Mouse (Mus musculus): Measurements from ENCODE around the gene Isg15. TPM values are rescaled to one million over a fixed set of nuclear protein-coding genes. Genes with fewer than 3 reads are reported as not detected.

Isg15 gene
- total and polyA plus RNA-seq, 2 experiments from 2014 or later = 1.7 to 3.9 TPM

DNA sequence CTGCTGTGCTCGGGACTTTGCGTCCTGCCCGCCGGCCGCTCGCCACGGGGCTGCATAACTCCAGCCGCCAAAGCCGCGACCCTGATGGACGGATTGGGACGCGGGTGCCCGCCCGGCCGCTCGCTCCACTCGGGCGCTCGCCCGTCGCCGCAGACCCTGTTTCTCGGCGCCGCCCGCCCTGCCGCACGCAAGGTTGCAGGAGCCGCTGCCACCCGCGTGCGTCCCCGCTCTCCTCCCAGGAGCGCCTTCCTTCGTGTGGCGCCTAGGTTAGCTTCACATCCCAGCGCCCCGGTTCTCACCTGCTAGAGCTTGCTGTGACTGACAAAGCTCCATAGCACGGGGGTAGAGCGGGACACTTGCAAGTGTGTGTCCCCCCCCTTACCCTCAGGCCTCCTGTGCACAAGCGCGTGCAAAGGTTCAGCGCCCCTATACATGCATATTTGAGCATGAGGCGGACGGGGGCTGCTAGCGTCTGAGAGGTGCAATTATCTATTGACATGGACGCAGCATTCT, 34.1 kb upstream of the Isg15 start, which contains the start of gene Plekhn1:
Plekhn1 (minus strand) TSS at position 157 of the 513 bp plus-strand sequence.
- peak within 1 kb of the TSS; percentile 74 for H3K9ac ChIP-seq (replicated peaks; ENCODE audit: low read length, poor library complexity, severe bottlenecking)
- peak; percentile 21; the same call in 1 of the 2 replicates for TF ChIP-seq CTCF (IDR thresholded peaks at IDR 0.05)
- H3K4me2 ChIP-seq (ENCODE audit: low read depth, low read length, poor library complexity, severe bottlenecking) = peak within 1 kb of the TSS; percentile 68
- H3K36me3 ChIP-seq (ENCODE audit: insufficient read depth, low read length) = peaks cover 38% of the 10 kb centered on the region
- peak within 1 kb of the TSS; percentile 92 for H3K27ac ChIP-seq (ENCODE audit: low read depth, low read length)
- DNase-seq (ENCODE audit: low spot score) (peak; percentile 71), ATAC-seq (ENCODE audit: low FRiP score) (peak; percentile 52)
- peaks cover 4% of the 10 kb centered on the region for H3K4me1 ChIP-seq (ENCODE audit: insufficient read depth, low read length)
- WGBS = 0% methylated on average over 28 of the region's 48 CpGs
- no peaks in the 10 kb centered on the region for H3K27me3 ChIP-seq (ENCODE audit: insufficient read depth, low read length)
- peak within 1 kb of the TSS; percentile 87 for H3K4me3 ChIP-seq (ENCODE audit: low read depth, low read length)
- H3K9me3 ChIP-seq (ENCODE audit: low read length) = no peaks in the 10 kb centered on the region

DNA sequence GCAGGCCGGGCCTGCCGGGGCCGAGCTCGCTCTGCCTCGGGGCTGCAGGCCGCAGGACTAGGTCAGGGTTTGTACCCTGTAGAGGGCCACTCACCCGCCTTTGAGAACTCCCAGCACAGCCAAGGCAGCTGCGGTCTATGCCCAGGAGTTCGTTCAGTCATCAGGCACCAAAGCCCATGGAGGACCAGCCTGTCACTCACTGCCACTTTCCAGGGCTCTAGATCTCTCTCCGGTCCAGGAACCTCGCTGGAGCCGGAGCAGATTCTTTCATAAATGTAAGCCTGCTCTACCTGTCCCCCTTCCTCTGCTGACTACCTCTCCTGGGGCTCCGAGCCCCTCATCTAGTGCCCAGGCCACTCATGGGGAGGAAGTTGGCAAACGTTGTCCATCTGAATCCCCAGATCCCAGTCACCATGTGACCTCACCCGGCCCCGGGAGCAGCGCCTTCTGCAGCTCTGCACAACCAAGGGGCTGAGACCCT, 33.4 kb upstream of the Isg15 start:
- DNase-seq (ENCODE audit: low spot score) = no peak

DNA sequence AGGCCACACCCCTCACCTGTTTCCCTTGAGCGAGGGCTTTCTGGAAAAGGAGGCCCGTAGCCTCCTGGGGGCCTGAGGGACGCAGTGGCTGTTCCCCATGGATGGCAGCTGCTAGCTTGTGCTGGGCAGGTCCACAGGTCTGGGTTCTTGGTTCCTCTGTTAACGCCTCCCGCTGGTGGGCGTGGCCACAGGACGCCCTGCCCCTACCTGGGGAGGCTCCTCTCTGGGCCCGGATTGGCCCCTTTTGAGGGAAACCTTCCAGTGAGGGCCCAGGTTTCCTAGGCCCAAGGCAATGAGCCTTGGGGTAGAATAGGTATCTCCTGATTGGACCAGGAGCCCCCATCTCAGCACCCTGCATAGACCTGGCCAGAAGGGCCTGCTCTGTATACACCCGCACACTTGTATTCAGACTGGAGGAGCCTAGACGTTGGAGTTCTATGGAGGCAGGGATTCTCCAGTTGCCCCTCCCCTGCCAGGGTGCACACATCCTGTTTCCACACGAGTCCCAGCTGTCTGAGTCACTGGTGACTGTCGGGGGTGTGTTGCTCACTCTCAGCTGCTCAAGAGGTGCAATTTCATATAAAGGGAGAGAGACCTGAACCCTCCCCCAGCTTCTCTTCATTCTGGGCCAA, 27.9 kb upstream of the Isg15 start:
- no peak for DNase-seq (ENCODE audit: low spot score)
- H3K9ac ChIP-seq (replicated peaks; ENCODE audit: low read length, poor library complexity, severe bottlenecking) = no peak overlapping the region
- H3K4me1 ChIP-seq (ENCODE audit: insufficient read depth, low read length) = peaks cover 2% of the 10 kb centered on the region
- no peak overlapping the region for H3K27ac ChIP-seq (ENCODE audit: low read depth, low read length)
- WGBS = 22% methylated on average over 12 of the region's 12 CpGs
- H3K4me3 ChIP-seq (ENCODE audit: low read depth, low read length) = no peak overlapping the region
- ATAC-seq (ENCODE audit: low FRiP score) = no peak
- no peak overlapping the region for H3K4me2 ChIP-seq (ENCODE audit: low read depth, low read length, poor library complexity, severe bottlenecking)
- H3K36me3 ChIP-seq (ENCODE audit: insufficient read depth, low read length) = peaks cover 36% of the 10 kb centered on the region
- no peaks in the 10 kb centered on the region for H3K27me3 ChIP-seq (ENCODE audit: insufficient read depth, low read length)
- H3K9me3 ChIP-seq (ENCODE audit: low read length) = no peaks in the 10 kb centered on the region
- no peak for TF ChIP-seq CTCF (IDR thresholded peaks at IDR 0.05)

More for the DNA sequence above, 33.4 kb upstream of the Isg15 start:
- Histone ChIP-seq H3K9ac (replicated peaks; ENCODE audit: low read length, poor library complexity, severe bottlenecking) (peak overlapping the region; percentile 74), H3K9me3 (ENCODE audit: low read length) (no peaks in the 10 kb centered on the region), H3K27ac (ENCODE audit: low read depth, low read length) (peak overlapping the region; percentile 92), H3K4me2 (ENCODE audit: low read depth, low read length, poor library complexity, severe bottlenecking) (peak overlapping the region; percentile 68), H3K36me3 (ENCODE audit: insufficient read depth, low read length) (peaks cover 39% of the 10 kb centered on the region), H3K4me3 (ENCODE audit: low read depth, low read length) (peak overlapping the region; percentile 87), H3K4me1 (ENCODE audit: insufficient read depth, low read length) (peaks cover 4% of the 10 kb centered on the region), H3K27me3 (ENCODE audit: insufficient read depth, low read length) (no peaks in the 10 kb centered on the region)
- TF ChIP-seq CTCF (IDR thresholded peaks at IDR 0.05) = no peak
- ATAC-seq (ENCODE audit: low FRiP score) = no peak
- WGBS = 2% methylated on average over 17 of the region's 17 CpGs

DNA sequence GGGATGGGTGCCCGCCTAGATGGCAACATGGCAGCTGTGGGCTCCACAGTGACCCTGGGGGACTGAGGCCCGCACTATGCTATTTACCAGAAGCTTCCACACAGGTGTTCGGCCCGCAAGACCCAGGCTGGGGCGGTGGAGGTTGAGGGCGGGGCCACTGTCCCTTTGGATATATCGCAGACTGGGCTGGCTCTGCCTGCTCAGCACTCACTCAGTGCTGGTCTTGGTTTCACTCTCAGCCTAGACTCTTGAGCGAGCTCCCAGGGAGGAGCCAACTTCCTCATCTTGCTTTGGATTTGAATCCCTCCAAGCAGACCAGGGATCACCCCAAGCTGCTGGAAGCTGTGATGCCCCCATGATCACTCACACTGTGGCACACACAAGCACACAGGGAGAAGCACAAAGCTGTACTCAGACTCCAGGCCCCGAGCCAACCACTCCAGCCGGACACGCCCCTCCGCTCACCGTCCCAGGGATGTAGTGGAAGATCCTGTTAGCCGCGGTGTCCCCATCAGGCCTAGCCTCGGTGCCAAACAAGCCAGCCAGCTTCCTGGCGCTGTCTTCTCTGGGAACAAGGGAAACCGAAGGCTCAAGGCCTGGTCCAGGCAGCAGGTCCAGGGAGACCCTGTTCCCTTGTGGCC, 27.3 kb upstream of the Isg15 start:
- 30% methylated on average over 18 of the region's 18 CpGs for WGBS
- Histone ChIP-seq H3K9me3 (ENCODE audit: low read length) (no peaks in the 10 kb centered on the region), H3K4me2 (ENCODE audit: low read depth, low read length, poor library complexity, severe bottlenecking) (no peak overlapping the region), H3K9ac (replicated peaks; ENCODE audit: low read length, poor library complexity, severe bottlenecking) (no peak overlapping the region), H3K27me3 (ENCODE audit: insufficient read depth, low read length) (no peaks in the 10 kb centered on the region), H3K4me1 (ENCODE audit: insufficient read depth, low read length) (no peaks in the 10 kb centered on the region), H3K4me3 (ENCODE audit: low read depth, low read length) (no peak overlapping the region), H3K27ac (ENCODE audit: low read depth, low read length) (no peak overlapping the region), H3K36me3 (ENCODE audit: insufficient read depth, low read length) (peaks cover 36% of the 10 kb centered on the region)
- DNase-seq (ENCODE audit: low spot score) (peak; percentile 30), ATAC-seq (ENCODE audit: low FRiP score) (no peak)
- no peak for TF ChIP-seq CTCF (IDR thresholded peaks at IDR 0.05)

DNA sequence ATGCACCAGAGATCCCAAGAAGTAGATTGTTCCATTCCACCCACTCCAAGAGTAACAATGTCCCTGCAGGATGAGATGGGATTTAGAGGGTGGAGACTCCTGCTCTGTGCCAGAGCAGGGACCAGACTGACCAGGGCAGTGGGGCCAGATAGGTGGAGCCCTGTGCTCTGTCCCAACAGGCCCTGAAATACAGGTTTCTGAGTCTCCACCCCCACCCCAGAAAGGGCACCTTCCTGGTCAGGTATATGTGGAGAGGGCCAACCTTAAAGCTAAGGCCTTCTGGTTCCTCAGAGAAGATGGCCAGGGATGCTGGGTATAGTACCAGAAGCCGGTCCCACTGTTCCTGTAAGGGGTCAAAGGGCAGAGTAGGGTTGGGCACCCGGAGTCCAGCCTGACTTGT, 23.7 kb upstream of the Isg15 start:
- WGBS = 87% methylated on average over 2 of the region's 2 CpGs

DNA sequence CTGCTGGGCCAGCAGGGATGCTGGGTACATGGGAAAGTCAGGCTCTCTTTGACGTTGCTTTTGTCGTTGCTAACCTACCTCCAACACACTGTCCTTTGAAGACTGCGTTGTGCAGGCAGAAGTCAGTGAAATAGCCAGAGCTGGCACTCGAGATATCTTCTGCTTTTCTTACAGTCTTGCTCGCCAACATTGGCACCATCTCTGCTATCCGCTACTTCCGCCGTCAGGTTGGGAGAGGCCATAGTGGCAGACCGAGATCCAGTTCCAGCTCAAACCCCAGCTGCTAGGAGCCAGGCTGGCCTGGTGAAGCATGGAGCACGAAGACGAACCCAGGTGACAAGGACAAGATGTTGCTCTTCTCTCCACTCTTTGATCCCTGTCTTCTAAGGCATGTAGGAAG, 19.3 kb upstream of the Isg15 start:
- no peak overlapping the region for H3K4me2 ChIP-seq (ENCODE audit: low read depth, low read length, poor library complexity, severe bottlenecking)
- no peaks in the 10 kb centered on the region; the same call in 1 of the 2 replicates for H3K36me3 ChIP-seq (ENCODE audit: insufficient read depth, low read length)
- ATAC-seq (ENCODE audit: low FRiP score) = no peak
- TF ChIP-seq CTCF (IDR thresholded peaks at IDR 0.05) = no peak
- H3K27ac ChIP-seq (ENCODE audit: low read depth, low read length) = no peak overlapping the region
- no peak overlapping the region for H3K4me3 ChIP-seq (ENCODE audit: low read depth, low read length)
- no peaks in the 10 kb centered on the region for H3K4me1 ChIP-seq (ENCODE audit: insufficient read depth, low read length)
- H3K9me3 ChIP-seq (ENCODE audit: low read length) = no peaks in the 10 kb centered on the region
- H3K9ac ChIP-seq (replicated peaks; ENCODE audit: low read length, poor library complexity, severe bottlenecking) = no peak overlapping the region
- no peaks in the 10 kb centered on the region for H3K27me3 ChIP-seq (ENCODE audit: insufficient read depth, low read length)
- no peak for DNase-seq (ENCODE audit: low spot score)
- WGBS = 93% methylated on average over 11 of the region's 11 CpGs

More for the DNA sequence above, 23.7 kb upstream of the Isg15 start:
- Histone ChIP-seq H3K9me3 (ENCODE audit: low read length) (no peaks in the 10 kb centered on the region), H3K4me1 (ENCODE audit: insufficient read depth, low read length) (no peaks in the 10 kb centered on the region), H3K4me2 (ENCODE audit: low read depth, low read length, poor library complexity, severe bottlenecking) (no peak overlapping the region), H3K27me3 (ENCODE audit: insufficient read depth, low read length) (no peaks in the 10 kb centered on the region), H3K9ac (replicated peaks; ENCODE audit: low read length, poor library complexity, severe bottlenecking) (no peak overlapping the region), H3K4me3 (ENCODE audit: low read depth, low read length) (no peak overlapping the region), H3K36me3 (ENCODE audit: insufficient read depth, low read length) (peaks cover 9% of the 10 kb centered on the region), H3K27ac (ENCODE audit: low read depth, low read length) (no peak overlapping the region)
- TF ChIP-seq CTCF (IDR thresholded peaks at IDR 0.05) = no peak
- ATAC-seq (ENCODE audit: low FRiP score) = no peak
- no peak for DNase-seq (ENCODE audit: low spot score)

Measured in midbrain, postnatal 0 days (tissue).